Mouse (Mus musculus) embryonic facial prominence, embryonic 14.5 days (tissue): ENCODE measurements at regions not wholly inside any gene's neighbourhood (a gene's known extent, or its start where the extent isn't known, plus 50 kb on each side); places are given as distances from the start of the nearest gene placed in this dataset.
"Not testable (repeated sequence)": the region's sequence is repeated elsewhere in the genome, so short reads cannot be mapped to it uniquely, and the experiment has no call there.

Experiments used
- ATAC-seq: fragments of 200-750 bp; cut with Nextera tagmentation; 2 replicates; pipeline ENCODE4 v1.8.0; 2017; ENCODE audit warnings: low read depth, moderate number of reproducible peaks, moderate TSS enrichment
- DNase-seq: peaks from one replicate; pipeline ENCODE4 v3.0.0-alpha.2; 2015; ENCODE audit warnings: low spot score
- H3K27ac ChIP-seq: fragments of 300-500 bp; sonication (generic); replicated peaks from 2 replicates; pipeline ENCODE4 v1.5.1; 2014; ENCODE audit warnings: low read depth, mild to moderate bottlenecking, low read length, moderate library complexity
- H3K27me3 ChIP-seq: fragments of 300-500 bp; sonication (generic); replicated peaks from 2 replicates; pipeline ENCODE4 v1.6.1; 2014; ENCODE audit warnings: low read length; ENCODE audit not compliant: control insufficient read depth, insufficient read depth
- H3K36me3 ChIP-seq: fragments of 300-500 bp; sonication (generic); 2 replicates; pipeline ENCODE4 v1.6.1; 2014; ENCODE audit warnings: low read length, mixed read lengths; ENCODE audit not compliant: control insufficient read depth, insufficient read depth
- H3K4me1 ChIP-seq: fragments of 300-500 bp; sonication (generic); 2 replicates; pipeline ENCODE4 v1.6.1; 2014; ENCODE audit warnings: antibody characterized with exemption, low read length; ENCODE audit not compliant: control insufficient read depth, insufficient read depth
- H3K4me2 ChIP-seq: fragments of 300-500 bp; sonication (generic); 2 replicates; pipeline ENCODE4 v1.6.1; 2014; ENCODE audit warnings: low read depth, mild to moderate bottlenecking, low read length, moderate library complexity, mixed read lengths
- H3K4me3 ChIP-seq: fragments of 300-500 bp; sonication (generic); 2 replicates; pipeline ENCODE4 v1.5.1; 2014; ENCODE audit warnings: low read depth, mild to moderate bottlenecking, low read length
- H3K9ac ChIP-seq: fragments of 300-500 bp; sonication (generic); 2 replicates; pipeline ENCODE4 v1.6.1; 2014; ENCODE audit warnings: low read depth, mild to moderate bottlenecking, low read length, moderate library complexity, mixed read lengths
- H3K9me3 ChIP-seq: fragments of 300-500 bp; sonication (generic); 2 replicates; pipeline ENCODE4 v1.6.1; 2016; ENCODE audit warnings: low read length; ENCODE audit not compliant: control insufficient read depth
- WGBS: fragments of 180-500 bp; shearing (Covaris S2); extraction: QIAGEN DNeasy Blood & Tissue Kit; methylation state at CpG from one replicate; pipeline ENCODE4 v1.1.7; 2014; 5-methylcytosine and 5-hydroxymethylcytosine counted together

DNA sequence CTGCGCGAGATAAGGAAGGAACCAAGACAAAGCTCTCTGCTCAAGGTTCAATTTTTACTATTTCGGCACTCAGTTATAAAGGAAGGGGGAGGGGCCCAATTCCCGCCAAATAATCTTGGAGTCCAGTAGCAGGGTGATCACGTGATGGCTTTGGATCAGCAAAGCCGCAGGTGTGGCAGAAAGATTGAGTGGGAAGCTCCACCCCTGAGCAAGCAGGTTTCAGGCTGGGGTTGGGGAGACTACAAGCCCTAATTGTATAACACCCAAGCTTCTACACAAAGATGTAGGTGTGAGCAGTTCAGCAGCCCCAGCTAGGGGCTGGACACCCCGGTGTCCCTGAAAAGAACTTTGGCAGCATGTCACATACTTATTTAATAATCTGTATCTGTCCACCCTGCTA, 388.1 kb upstream of the Ercc4 start:
- not testable (repeated sequence) for H3K27ac ChIP-seq, ATAC-seq, H3K9me3 ChIP-seq, H3K4me1 ChIP-seq, H3K4me2 ChIP-seq, DNase-seq, H3K36me3 ChIP-seq, H3K4me3 ChIP-seq, H3K27me3 ChIP-seq, H3K9ac ChIP-seq
- 82% methylated on average over 5 of the region's 7 CpGs for WGBS

DNA sequence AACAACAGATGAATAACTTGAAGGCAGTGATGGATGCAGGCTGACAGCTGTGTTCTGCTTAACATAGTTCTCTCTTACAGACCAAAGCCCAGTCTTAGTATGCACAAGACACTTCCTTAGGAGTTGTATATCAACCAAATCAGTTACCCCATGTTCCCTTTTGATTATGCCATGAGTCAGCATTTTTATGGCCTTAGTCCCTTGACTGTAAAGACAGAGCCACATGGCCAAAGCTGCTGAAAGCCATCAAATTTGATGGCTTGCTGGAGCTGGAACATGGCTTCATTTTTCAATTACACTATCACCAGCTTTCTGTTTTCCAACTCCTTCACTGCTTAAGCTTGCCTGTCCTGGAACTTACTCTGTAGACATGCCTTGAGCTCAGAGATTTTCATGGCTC, 383.4 kb upstream of the Ercc4 start:
- H3K4me3 ChIP-seq, result no peak overlapping the region
- no peak overlapping the region for H3K4me2 ChIP-seq
- no peaks in the 10 kb centered on the region for H3K9me3 ChIP-seq
- H3K27ac ChIP-seq, result no peak overlapping the region
- H3K36me3 ChIP-seq, result no peaks in the 10 kb centered on the region
- H3K9ac ChIP-seq, result no peak overlapping the region
- H3K27me3 ChIP-seq, result no peaks in the 10 kb centered on the region
- no peak for ATAC-seq
- no peak for DNase-seq
- H3K4me1 ChIP-seq, result no peaks in the 10 kb centered on the region

DNA sequence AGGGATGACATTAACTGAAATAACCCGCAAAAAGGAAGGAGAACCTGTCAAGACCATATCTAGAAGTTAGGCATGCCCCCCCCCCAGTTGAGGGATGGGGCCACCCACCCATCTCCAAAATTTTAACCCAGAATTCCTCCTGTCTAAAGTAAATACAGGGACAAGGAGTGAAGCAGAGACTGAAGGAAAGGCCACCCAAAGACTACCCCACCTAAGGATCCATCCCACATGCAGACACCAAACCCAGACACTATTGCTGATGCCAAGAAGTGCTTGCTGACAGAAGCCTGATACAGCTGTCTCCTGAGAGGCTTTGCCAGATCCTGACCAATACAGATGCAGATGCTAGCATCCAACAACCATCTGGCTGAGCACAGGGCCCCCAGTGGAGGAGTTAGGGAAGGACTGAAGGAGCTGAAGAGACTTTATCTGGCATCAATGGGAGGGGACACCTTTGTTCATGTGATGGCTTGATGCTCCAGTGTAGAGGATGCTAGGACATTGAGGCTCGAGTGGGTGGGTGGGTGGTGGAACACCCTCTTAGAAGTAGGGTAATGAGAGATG, 379.2 kb upstream of the Ercc4 start:
- H3K4me1 ChIP-seq, H3K27ac ChIP-seq, H3K4me3 ChIP-seq, H3K9ac ChIP-seq, DNase-seq, H3K27me3 ChIP-seq, H3K4me2 ChIP-seq, H3K36me3 ChIP-seq, H3K9me3 ChIP-seq, ATAC-seq: not testable (repeated sequence)
- 84% methylated on average over 2 of the region's 2 CpGs for WGBS

DNA sequence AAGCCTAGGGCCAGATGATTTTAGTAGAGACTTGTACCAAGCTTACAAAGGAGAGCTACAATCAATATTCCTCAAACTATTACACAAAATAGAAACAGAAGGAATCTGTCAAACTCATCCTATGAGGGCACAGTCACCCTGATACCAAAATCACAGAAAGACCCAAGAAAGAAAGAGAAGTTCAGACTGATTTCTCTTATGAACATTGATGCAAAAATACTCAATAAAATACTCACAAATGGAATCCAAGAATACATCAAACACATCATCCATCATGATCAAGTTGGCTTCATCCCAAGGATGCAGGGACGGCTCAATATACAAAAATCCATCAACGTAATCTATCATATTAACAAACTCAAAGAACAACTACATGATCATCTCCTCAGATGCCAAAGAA, 377.9 kb upstream of the Ercc4 start:
- Histone ChIP-seq H3K9me3 (peaks cover 6% of the 10 kb centered on the region; the same call in 1 of the 2 replicates), H3K27ac (no peak overlapping the region), H3K4me2 (no peak overlapping the region), H3K4me3 (no peak overlapping the region), H3K36me3 (no peaks in the 10 kb centered on the region), H3K9ac (no peak overlapping the region), H3K27me3 (no peaks in the 10 kb centered on the region), H3K4me1 (no peaks in the 10 kb centered on the region)
- WGBS, result 96% methylated on average over 2 of the region's 2 CpGs
- ATAC-seq (no peak), DNase-seq (no peak)

DNA sequence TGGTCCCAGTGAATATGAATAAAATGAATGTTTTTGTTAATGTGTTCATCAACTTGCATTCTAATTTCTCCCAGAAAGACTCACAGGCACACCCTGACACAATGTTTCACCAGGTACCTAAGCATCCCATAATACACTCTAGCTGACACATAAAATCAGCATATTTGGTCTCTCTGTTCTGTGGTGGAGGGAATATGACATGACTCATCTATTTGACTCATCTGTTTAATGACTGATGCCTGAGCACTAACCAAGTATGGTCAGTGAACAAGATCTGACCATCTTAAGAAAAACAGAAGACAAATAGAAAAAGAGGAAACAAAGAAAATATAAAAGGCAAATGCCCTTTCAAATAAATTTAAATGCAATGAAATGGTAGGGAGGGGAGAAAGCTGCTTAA, 367.0 kb upstream of the Ercc4 start:
- Histone ChIP-seq H3K4me1 (no peaks in the 10 kb centered on the region), H3K9me3 (no peaks in the 10 kb centered on the region), H3K36me3 (no peaks in the 10 kb centered on the region), H3K9ac (no peak overlapping the region), H3K4me2 (no peak overlapping the region), H3K27ac (no peak overlapping the region), H3K27me3 (no peaks in the 10 kb centered on the region), H3K4me3 (no peak overlapping the region)
- ATAC-seq (no peak), DNase-seq (no peak)

DNA sequence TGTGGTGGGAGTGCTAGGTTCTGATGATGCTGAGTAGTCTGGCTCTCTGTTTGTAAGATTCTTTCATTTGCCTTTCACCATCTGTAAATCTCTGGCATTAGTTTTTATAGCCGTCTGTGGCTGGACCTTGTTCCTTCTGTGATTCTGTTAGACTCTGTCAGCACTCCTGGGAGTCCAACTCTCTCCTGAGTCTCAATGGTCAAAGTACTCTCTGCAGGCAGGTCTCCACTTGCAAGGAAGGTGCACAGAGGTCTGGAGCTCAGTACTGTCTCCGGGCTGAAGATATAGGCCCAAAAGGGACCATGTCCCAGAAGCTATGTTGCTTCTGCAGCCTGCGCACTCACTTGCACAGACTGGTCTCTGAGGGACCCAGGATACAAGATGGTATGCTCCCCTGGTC, 356.3 kb upstream of the Ercc4 start:
- Histone ChIP-seq H3K27ac (no peak overlapping the region), H3K4me3 (no peak overlapping the region), H3K36me3 (no peaks in the 10 kb centered on the region), H3K27me3 (no peaks in the 10 kb centered on the region), H3K9me3 (no peaks in the 10 kb centered on the region), H3K4me2 (no peak overlapping the region), H3K9ac (no peak overlapping the region), H3K4me1 (no peaks in the 10 kb centered on the region)
- WGBS, result 91% methylated on average over 3 of the region's 3 CpGs
- ATAC-seq (no peak), DNase-seq (no peak)

DNA sequence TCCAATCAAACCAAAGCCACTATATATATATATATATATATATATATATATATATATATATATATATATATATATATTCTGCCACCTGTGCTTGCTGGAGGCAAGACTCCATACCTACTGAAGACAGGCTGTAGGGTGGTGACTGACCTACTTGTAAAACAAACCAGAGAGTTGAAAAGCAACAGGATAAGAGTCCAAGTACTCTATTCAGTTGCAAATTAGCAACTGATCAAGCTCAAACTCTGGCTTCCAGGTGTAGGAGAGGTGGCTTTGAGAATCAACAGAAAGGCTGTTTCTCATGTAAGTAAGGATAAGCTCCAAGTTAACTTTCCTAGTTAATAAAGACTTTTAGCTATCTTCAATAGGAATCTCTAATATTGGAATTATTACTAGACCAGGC, 355.1 kb upstream of the Ercc4 start:
- Histone ChIP-seq H3K9ac (no peak overlapping the region), H3K36me3 (no peaks in the 10 kb centered on the region), H3K4me2 (no peak overlapping the region), H3K9me3 (no peaks in the 10 kb centered on the region), H3K27me3 (no peaks in the 10 kb centered on the region), H3K4me3 (no peak overlapping the region), H3K4me1 (no peaks in the 10 kb centered on the region), H3K27ac (no peak overlapping the region)
- ATAC-seq (no peak), DNase-seq (no peak)

DNA sequence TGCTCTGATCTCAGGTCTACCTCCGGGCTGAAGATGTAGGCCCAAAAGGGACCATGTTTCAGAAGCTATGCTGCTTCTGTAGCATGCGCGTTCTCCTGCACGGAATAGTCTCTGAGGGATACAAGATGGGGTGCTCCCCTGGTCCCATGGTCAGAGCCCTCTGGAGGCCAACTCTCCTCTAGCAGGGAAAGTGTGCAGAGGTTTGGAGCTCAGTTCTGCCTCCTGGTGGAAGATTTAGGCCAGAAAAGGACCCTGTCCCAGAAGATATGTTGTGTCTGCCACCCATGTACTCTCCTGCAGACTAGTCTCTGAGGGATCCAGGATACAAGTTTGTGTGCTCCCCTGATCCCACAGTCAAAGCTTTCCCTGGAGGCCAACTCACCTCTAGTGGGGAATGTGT, 350.9 kb upstream of the Ercc4 start:
- no peak overlapping the region for H3K9ac ChIP-seq
- H3K4me3 ChIP-seq, result no peak overlapping the region
- no peak overlapping the region for H3K4me2 ChIP-seq
- H3K9me3 ChIP-seq, result no peaks in the 10 kb centered on the region
- ATAC-seq, result no peak
- H3K27ac ChIP-seq, result no peak overlapping the region
- H3K36me3 ChIP-seq, result no peaks in the 10 kb centered on the region
- no peak for DNase-seq
- 95% methylated on average over 4 of the region's 4 CpGs for whole genome bisulfite sequencing
- no peaks in the 10 kb centered on the region for H3K27me3 ChIP-seq
- no peaks in the 10 kb centered on the region for H3K4me1 ChIP-seq

DNA sequence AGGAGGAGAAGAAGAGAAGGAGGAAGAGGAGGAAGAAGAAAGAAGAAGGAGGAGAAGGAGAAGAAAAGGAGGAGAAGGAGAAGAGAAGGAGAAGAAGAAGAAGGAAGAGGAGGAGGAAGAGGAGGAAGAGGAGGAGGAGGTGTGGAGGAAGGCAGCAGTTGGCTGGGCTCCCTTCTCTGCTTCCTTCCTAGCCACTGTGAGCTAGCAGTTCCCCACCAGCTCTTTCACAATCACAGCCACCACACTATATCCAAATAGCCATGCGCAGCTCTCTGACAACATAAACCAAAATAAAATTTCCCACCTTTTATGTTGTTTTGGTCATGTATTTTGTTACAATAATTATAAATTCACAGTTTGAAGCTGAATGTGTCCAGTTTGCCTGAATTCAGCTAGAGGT, 345.3 kb upstream of the Ercc4 start:
- H3K27ac ChIP-seq, result no peak overlapping the region
- DNase-seq (no peak), ATAC-seq (no peak)
- no peaks in the 10 kb centered on the region for H3K27me3 ChIP-seq
- H3K9ac ChIP-seq, result no peak overlapping the region
- no peaks in the 10 kb centered on the region for H3K4me1 ChIP-seq
- no peak overlapping the region for H3K4me2 ChIP-seq
- H3K4me3 ChIP-seq, result no peak overlapping the region
- WGBS, result 96% methylated on average over 1 of the region's 1 CpGs
- no peaks in the 10 kb centered on the region for H3K36me3 ChIP-seq
- no peaks in the 10 kb centered on the region for H3K9me3 ChIP-seq
